Mouse (Mus musculus): ENCODE data around the gene Lrch4. TPM values are rescaled to one million over a fixed set of nuclear protein-coding genes. Genes with fewer than 3 reads are reported as not detected.
A peak's percentile ranks its signal among the peaks of the same experiment; 100 is the strongest.

Lrch4 gene
- polyA plus RNA-seq, 2 experiments, result 13.9 to 21.7 TPM

DNA sequence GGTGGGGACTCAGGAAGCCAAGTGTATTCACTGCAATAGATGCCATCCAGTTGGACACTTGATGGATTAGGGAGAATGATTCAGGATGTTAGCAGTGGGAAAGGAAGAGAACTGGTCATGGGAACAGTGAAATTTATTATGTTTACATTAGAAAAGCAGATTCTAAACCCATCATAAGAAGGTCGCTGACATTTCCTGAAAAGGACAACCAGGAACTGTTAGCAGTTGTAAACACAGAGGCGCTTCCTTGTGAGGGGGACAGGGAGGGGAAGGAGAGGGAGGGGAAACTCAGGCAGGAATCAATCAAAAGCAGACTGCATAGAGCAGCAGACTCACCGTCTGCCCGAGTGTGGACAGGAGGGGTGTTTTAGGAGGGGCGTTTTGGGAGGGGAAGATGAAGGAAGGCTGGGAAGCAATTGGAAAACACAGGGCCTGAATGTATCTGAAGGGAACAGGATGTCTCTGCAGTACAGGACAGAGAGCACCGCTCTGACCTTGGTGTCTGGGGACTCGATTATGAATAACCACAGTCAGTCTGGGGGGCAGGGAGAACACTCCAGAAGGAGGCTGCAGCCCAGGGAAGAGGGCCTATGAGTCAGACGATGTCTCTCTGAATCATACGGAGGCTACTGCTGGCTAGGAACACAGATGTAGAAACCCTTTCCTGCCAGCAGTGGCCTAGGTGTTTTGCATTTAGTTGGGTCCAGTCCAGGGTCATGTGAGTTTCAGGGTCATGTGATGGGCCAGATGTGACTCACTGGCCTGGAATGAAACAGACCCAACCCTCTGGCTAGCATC, 42.7 kb downstream of the Lrch4 start:
- no peak overlapping the region for H3K4me2 ChIP-seq (ENCODE audit: low read depth)
- H3K4me3 ChIP-seq (ENCODE audit: insufficient read depth in 1 of 2, low read depth in 2 of 2, low read length in 2 of 2), result no peak overlapping the region
- H3K9ac ChIP-seq (replicated peaks), result no peak overlapping the region
- TF ChIP-seq CTCF (IDR thresholded peaks at IDR 0.05; ENCODE audit: low read depth) (no peak), EP300 (IDR thresholded peaks at IDR 0.05; ENCODE audit: low read depth) (no peak)
- H3K36me3 ChIP-seq (replicated peaks; ENCODE audit: control insufficient read depth, insufficient read depth, low read depth), result peaks cover 19% of the 10 kb centered on the region
- H3K4me1 ChIP-seq (replicated peaks; ENCODE audit: control insufficient read depth in 2 of 2, insufficient read depth in 2 of 2, low read length in 1 of 2), result peaks cover 28 to 39% of the 10 kb centered on the region in 2 experiments
- 24% methylated on average over 9 of the region's 9 CpGs for WGBS (ENCODE audit: insufficient replicate concordance)
- DNase-seq (ENCODE audit: low read depth in 3 of 3, low spot score in 3 of 3) (no peak), ATAC-seq (ENCODE audit: insufficient read depth) (0 out of 2 replicates have a peak, but pooled peaks have one; percentile 13)
- peak overlapping the region; percentile 69 for H3K27ac ChIP-seq
- H3K27me3 ChIP-seq (ENCODE audit: control insufficient read depth, insufficient read depth, low read length), result no peaks in the 10 kb centered on the region
- no peaks in the 10 kb centered on the region for H3K9me3 ChIP-seq (ENCODE audit: control insufficient read depth, low read length)

GRCm38 (mm10) chr5:137672361-137672760, 43.4 kb downstream of the Lrch4 start:
- no peak for TF ChIP-seq EP300 (IDR thresholded peaks at IDR 0.05; ENCODE audit: low read depth)
- no peak for TF ChIP-seq CTCF (IDR thresholded peaks at IDR 0.05; ENCODE audit: low read depth)
- ATAC-seq (ENCODE audit: insufficient read depth) (no peak), DNase-seq (ENCODE audit: low read depth in 3 of 3, low spot score in 3 of 3) (no peak)
- peak overlapping the region; percentile 69 for H3K27ac ChIP-seq
- peaks cover 28 to 39% of the 10 kb centered on the region in 2 experiments for H3K4me1 ChIP-seq (replicated peaks; ENCODE audit: control insufficient read depth in 2 of 2, insufficient read depth in 2 of 2, low read length in 1 of 2)
- peaks cover 18% of the 10 kb centered on the region for H3K36me3 ChIP-seq (replicated peaks; ENCODE audit: control insufficient read depth, insufficient read depth, low read depth)
- 78% methylated on average over 5 of the region's 5 CpGs for WGBS (ENCODE audit: insufficient replicate concordance)
- H3K9me3 ChIP-seq (ENCODE audit: control insufficient read depth, low read length), result no peaks in the 10 kb centered on the region
- peak overlapping the region; percentile 59; the same call in 1 of the 2 replicates for H3K4me2 ChIP-seq (ENCODE audit: low read depth)
- no peak overlapping the region; the same call in 1 of the 2 replicates for H3K9ac ChIP-seq (replicated peaks)
- no peaks in the 10 kb centered on the region for H3K27me3 ChIP-seq (ENCODE audit: control insufficient read depth, insufficient read depth, low read length)
- no peak overlapping the region for H3K4me3 ChIP-seq (ENCODE audit: insufficient read depth in 1 of 2, low read depth in 2 of 2, low read length in 2 of 2)

DNA sequence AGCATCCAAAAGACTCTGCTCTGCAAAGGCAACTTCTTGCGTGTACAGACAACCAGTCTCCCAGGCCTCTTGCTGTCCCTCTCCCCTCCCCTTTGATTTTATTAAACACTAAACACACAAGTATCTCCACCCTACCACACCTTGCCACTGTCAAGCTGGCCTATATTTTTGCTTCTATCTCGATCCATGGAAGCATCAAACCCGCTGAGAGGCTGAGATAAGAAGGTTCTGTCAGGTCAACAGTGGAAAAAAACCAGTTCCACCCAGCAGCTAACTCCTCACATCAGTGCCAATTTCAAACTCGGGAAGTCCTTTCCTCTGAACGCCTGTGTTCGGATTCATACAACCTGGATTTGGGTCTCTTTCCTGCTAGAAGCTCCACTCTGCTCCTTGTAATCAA, 44.1 kb downstream of the Lrch4 start:
- Histone ChIP-seq H3K4me1 (replicated peaks; ENCODE audit: control insufficient read depth in 2 of 2, insufficient read depth in 2 of 2, low read length in 1 of 2) (peaks cover 28 to 39% of the 10 kb centered on the region in 2 experiments), H3K27ac (peak overlapping the region; percentile 69), H3K9me3 (ENCODE audit: control insufficient read depth, low read length) (no peaks in the 10 kb centered on the region), H3K27me3 (ENCODE audit: control insufficient read depth, insufficient read depth, low read length) (no peaks in the 10 kb centered on the region), H3K4me3 (ENCODE audit: insufficient read depth in 1 of 2, low read depth in 2 of 2, low read length in 2 of 2) (peak overlapping the region in 1 of 2 experiments; percentile 22; a peak in 2 of 4 replicates), H3K36me3 (replicated peaks; ENCODE audit: control insufficient read depth, insufficient read depth, low read depth) (peaks cover 13% of the 10 kb centered on the region), H3K4me2 (ENCODE audit: low read depth) (peak overlapping the region; percentile 59), H3K9ac (replicated peaks) (peak overlapping the region; percentile 52)
- WGBS (ENCODE audit: insufficient replicate concordance), result 25% methylated on average over 6 of the region's 6 CpGs
- TF ChIP-seq CTCF (IDR thresholded peaks at IDR 0.05; ENCODE audit: low read depth) (no peak), EP300 (IDR thresholded peaks at IDR 0.05; ENCODE audit: low read depth) (peak; percentile 92)
- peak; percentile 64 to 78 (median 73) for DNase-seq (ENCODE audit: low read depth in 3 of 3, low spot score in 3 of 3)
- ATAC-seq (ENCODE audit: insufficient read depth), result peak; percentile 81

- DNase-seq (ENCODE audit: low read depth in 3 of 3, low spot score in 3 of 3) (no peak), ATAC-seq (ENCODE audit: insufficient read depth) (no peak)
- Histone ChIP-seq H3K9me3 (ENCODE audit: control insufficient read depth, low read length) (no peaks in the 10 kb centered on the region), H3K27me3 (ENCODE audit: control insufficient read depth, insufficient read depth, low read length) (no peaks in the 10 kb centered on the region), H3K27ac (no peak overlapping the region; the same call in 1 of the 2 replicates), H3K4me1 (replicated peaks; ENCODE audit: control insufficient read depth in 2 of 2, insufficient read depth in 2 of 2, low read length in 1 of 2) (peaks cover 28 to 39% of the 10 kb centered on the region in 2 experiments), H3K36me3 (replicated peaks; ENCODE audit: control insufficient read depth, insufficient read depth, low read depth) (peaks cover 19% of the 10 kb centered on the region), H3K9ac (replicated peaks) (no peak overlapping the region), H3K4me2 (ENCODE audit: low read depth) (no peak overlapping the region), H3K4me3 (ENCODE audit: insufficient read depth in 1 of 2, low read depth in 2 of 2, low read length in 2 of 2) (no peak overlapping the region)
- 86% methylated on average over 8 of the region's 8 CpGs for WGBS (ENCODE audit: insufficient replicate concordance)
- no peak for TF ChIP-seq CTCF (IDR thresholded peaks at IDR 0.05; ENCODE audit: low read depth)
- TF ChIP-seq EP300 (IDR thresholded peaks at IDR 0.05; ENCODE audit: low read depth), result no peak
Observed at GRCm38 (mm10) chr5:137674786-137675185, 45.9 kb downstream of the Lrch4 start.

GRCm38 (mm10) chr5:137677859-137678258, 48.9 kb downstream of the Lrch4 start:
- ATAC-seq (ENCODE audit: insufficient read depth) (no peak), DNase-seq (ENCODE audit: low read depth in 3 of 3, low spot score in 3 of 3) (no peak)
- WGBS (ENCODE audit: insufficient replicate concordance), result 95% methylated on average over 8 of the region's 8 CpGs
- no peaks in the 10 kb centered on the region for H3K27me3 ChIP-seq (ENCODE audit: control insufficient read depth, insufficient read depth, low read length)
- no peak overlapping the region for H3K4me3 ChIP-seq (ENCODE audit: insufficient read depth in 1 of 2, low read depth in 2 of 2, low read length in 2 of 2)
- H3K9ac ChIP-seq (replicated peaks), result no peak overlapping the region
- H3K9me3 ChIP-seq (ENCODE audit: control insufficient read depth, low read length), result no peaks in the 10 kb centered on the region
- no peak overlapping the region for H3K27ac ChIP-seq
- no peak overlapping the region for H3K4me2 ChIP-seq (ENCODE audit: low read depth)
- TF ChIP-seq CTCF (IDR thresholded peaks at IDR 0.05; ENCODE audit: low read depth), result no peak
- peaks cover 27% of the 10 kb centered on the region in 2 experiments for H3K4me1 ChIP-seq (replicated peaks; ENCODE audit: control insufficient read depth in 2 of 2, insufficient read depth in 2 of 2, low read length in 1 of 2)
- H3K36me3 ChIP-seq (replicated peaks; ENCODE audit: control insufficient read depth, insufficient read depth, low read depth), result peaks cover 34% of the 10 kb centered on the region
